Mouse (Mus musculus) kidney, postnatal 0 days (tissue): Measurements from ENCODE around the gene Soat1. TPM values are rescaled to one million over a fixed set of nuclear protein-coding genes. Genes with fewer than 3 reads are reported as not detected.

Experiments used
- ATAC-seq: fragments of 200-750 bp; cut with Nextera tagmentation; replicated peaks from 2 replicates; pipeline ENCODE4 v1.8.0; 2017; ENCODE audit warnings: low read depth, moderate number of reproducible peaks, moderate TSS enrichment, moderate library complexity; ENCODE audit not compliant: low FRiP score
- DNase-seq: peaks from one replicate; pipeline ENCODE4 v3.0.0-alpha.2; 2016; ENCODE audit warnings: low spot score
- H3K27ac ChIP-seq: fragments of 300-500 bp; sonication (generic); 2 replicates; pipeline ENCODE4 v1.5.1; 2014; ENCODE audit warnings: mild to moderate bottlenecking
- H3K27me3 ChIP-seq: fragments of 300-500 bp; sonication (generic); 2 replicates; pipeline ENCODE4 v1.6.1; 2014; ENCODE audit warnings: low read length, mixed read lengths; ENCODE audit not compliant: insufficient read depth
- H3K36me3 ChIP-seq: fragments of 300-500 bp; sonication (generic); 2 replicates; pipeline ENCODE4 v1.6.1; 2014; ENCODE audit warnings: low read length, mixed read lengths; ENCODE audit not compliant: insufficient read depth
- H3K4me1 ChIP-seq: fragments of 300-500 bp; sonication (generic); replicated peaks from 2 replicates; pipeline ENCODE4 v1.6.1; 2014; ENCODE audit warnings: antibody characterized with exemption, low read length, mixed read lengths; ENCODE audit not compliant: insufficient read depth
- H3K4me2 ChIP-seq: fragments of 300-500 bp; sonication (generic); 2 replicates; pipeline ENCODE4 v1.6.1; 2014; ENCODE audit warnings: mild to moderate bottlenecking, low read length, moderate library complexity, mixed read lengths
- H3K4me3 ChIP-seq: fragments of 300-500 bp; sonication (generic); replicated peaks from 2 replicates; pipeline ENCODE4 v1.5.1; 2014; ENCODE audit warnings: low read depth, low read length
- H3K9ac ChIP-seq: fragments of 300-500 bp; sonication (generic); 2 replicates; pipeline ENCODE4 v1.6.1; 2014; ENCODE audit warnings: low read depth, low read length
- H3K9me3 ChIP-seq: fragments of 300-500 bp; sonication (generic); replicated peaks from 2 replicates; pipeline ENCODE4 v1.6.1; 2016; ENCODE audit warnings: low read length, inconsistent platforms, mixed read lengths
- CTCF ChIP-seq: IDR thresholded peaks from 2 replicates; pipeline ENCODE4 v1.5.1; 2016; ENCODE audit warnings: antibody characterized with exemption, low read depth, mild to moderate bottlenecking, moderate library complexity
- WGBS: fragments of 180-500 bp; shearing (Covaris S2); extraction: QIAGEN DNeasy Blood & Tissue Kit; methylation state at CpG from one replicate; pipeline ENCODE4 v1.1.7; 2014; 5-methylcytosine and 5-hydroxymethylcytosine counted together
- polyA plus RNA-seq: library from polyadenylated mRNA; unstranded; fragments of >200 nt; fragmentation: Nextera tagmentation; extraction: Ambion mirVana; gene quantifications from 2 replicates; pipeline ENCODE4 v1.2.1, GENCODE M21; 2015

The Soat1 gene
- polyA plus RNA-seq, 1 experiment from 2014 or later, result 30.5 TPM

DNA sequence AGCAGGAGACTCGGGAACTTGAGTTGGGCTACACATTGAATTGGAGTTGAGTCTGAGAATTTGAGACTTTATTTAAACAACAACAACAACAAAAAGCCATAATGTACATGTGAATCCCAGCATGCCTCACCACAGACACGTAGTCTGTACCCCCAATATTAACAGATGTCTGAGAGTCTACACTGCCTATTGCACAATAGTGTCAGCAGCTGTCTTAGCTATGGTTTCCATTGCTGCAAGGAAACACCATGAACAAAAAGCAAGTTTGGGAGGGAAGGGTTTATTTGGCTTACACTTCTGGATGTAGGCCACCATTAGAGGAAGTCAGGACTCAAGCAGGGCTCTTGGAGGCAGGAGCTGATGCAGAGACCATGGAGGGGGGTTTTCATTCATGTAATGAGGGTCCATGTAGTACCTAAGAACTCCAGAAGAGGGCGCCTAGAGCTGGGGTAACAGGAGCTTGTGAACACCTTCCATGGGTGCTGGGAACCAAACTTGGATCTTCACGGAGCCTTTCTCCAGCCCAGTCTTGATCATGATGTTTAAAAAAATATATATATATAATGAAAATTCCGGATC lies 30.9 kb upstream of the Soat1 start:
- no peaks in the 10 kb centered on the region for H3K4me1 ChIP-seq
- no peak overlapping the region for H3K27ac ChIP-seq
- no peak overlapping the region for H3K4me2 ChIP-seq
- H3K4me3 ChIP-seq, result no peak overlapping the region
- WGBS, result 77% methylated on average over 5 of the region's 5 CpGs
- H3K27me3 ChIP-seq, result no peaks in the 10 kb centered on the region
- DNase-seq, result no peak
- TF ChIP-seq CTCF, result no peak
- ATAC-seq, result no peak
- H3K36me3 ChIP-seq, result no peaks in the 10 kb centered on the region
- no peak overlapping the region for H3K9ac ChIP-seq
- no peaks in the 10 kb centered on the region for H3K9me3 ChIP-seq

DNA sequence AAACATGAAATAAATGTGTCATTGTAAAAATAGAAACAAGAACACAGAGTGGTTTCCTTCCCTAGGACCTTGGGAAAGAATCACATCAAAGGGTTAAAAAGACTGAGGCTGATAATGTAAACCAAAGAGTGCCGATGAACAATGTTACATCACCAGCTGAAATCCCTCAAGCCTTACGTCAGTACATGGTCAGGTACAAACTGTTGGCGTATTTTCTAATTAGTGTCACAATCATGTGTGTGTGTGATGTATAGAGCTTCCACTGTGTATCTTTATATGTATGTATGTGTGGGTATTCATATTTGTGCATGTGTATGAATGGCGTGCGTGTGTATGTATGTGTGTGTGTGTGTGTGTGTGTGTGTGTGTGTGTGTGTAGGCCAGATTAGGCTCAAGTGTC lies 22.8 kb upstream of the Soat1 start:
- no peak for ATAC-seq
- H3K9me3 ChIP-seq, result no peaks in the 10 kb centered on the region
- no peaks in the 10 kb centered on the region for H3K36me3 ChIP-seq
- H3K27me3 ChIP-seq, result no peaks in the 10 kb centered on the region
- no peak overlapping the region for H3K27ac ChIP-seq
- H3K4me3 ChIP-seq, result no peak overlapping the region
- TF ChIP-seq CTCF, result no peak
- H3K4me2 ChIP-seq, result no peak overlapping the region
- 71% methylated on average over 5 of the region's 5 CpGs for WGBS
- no peaks in the 10 kb centered on the region for H3K4me1 ChIP-seq
- H3K9ac ChIP-seq, result no peak overlapping the region
- no peak for DNase-seq

DNA sequence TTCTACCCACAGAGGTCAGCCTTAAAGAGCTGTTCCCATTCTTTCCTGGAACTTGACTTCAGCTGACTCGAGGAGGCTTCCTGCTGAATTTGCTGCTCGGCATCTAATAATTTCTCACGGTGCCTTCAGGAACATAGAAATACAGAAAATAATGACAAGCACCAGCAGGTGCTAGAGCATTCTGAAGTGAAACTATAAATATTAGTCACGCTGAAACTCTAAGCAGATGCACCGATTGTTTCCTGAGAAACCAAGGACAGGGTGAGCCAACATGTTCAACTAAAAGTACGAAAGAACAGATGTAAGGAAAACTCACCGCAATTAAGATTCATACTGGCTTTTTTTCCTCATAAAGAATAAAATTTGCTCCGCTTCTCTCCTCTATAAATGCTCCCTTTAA lies 20.9 kb upstream of the Soat1 start:
- Histone ChIP-seq H3K36me3 (no peaks in the 10 kb centered on the region), H3K9ac (no peak overlapping the region), H3K4me1 (no peaks in the 10 kb centered on the region), H3K9me3 (no peaks in the 10 kb centered on the region), H3K4me3 (no peak overlapping the region), H3K27ac (no peak overlapping the region), H3K4me2 (no peak overlapping the region), H3K27me3 (no peaks in the 10 kb centered on the region)
- no peak for ATAC-seq
- TF ChIP-seq CTCF, result no peak
- WGBS, result 84% methylated on average over 8 of the region's 8 CpGs
- DNase-seq, result no peak

DNA sequence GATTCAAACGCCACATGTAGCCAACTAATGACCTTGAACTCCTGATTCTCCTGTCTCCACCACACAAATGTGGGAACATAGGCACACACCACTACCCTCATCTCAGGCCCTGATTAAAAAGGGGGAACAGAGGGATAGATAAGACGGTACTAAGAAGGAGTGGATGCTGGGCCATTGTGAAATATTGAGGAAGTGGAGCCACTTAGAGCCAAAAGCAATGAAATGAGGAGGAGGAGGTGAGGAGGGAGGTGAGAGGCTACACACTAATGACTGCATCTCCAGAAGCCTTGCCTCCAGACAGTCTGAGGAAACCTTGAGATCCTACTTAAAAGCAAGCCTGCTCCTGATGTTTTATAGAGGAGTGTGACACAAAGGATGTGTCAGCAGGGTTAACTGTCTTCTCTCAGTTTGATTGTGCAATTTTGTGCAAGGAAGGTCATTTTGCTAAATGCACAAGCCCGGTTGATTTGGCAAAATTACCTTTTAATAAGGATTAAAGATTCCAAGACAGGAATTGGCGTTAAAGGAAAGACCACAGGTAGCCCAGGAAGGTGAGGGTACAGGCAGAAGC lies 17.2 kb upstream of the Soat1 start:
- Histone ChIP-seq H3K9me3 (no peaks in the 10 kb centered on the region), H3K36me3 (no peaks in the 10 kb centered on the region), H3K4me3 (no peak overlapping the region), H3K4me2 (no peak overlapping the region), H3K27ac (no peak overlapping the region), H3K27me3 (no peaks in the 10 kb centered on the region), H3K4me1 (no peaks in the 10 kb centered on the region), H3K9ac (no peak overlapping the region)
- no peak for ATAC-seq
- 69% methylated on average over 4 of the region's 4 CpGs for WGBS
- TF ChIP-seq CTCF, result no peak
- DNase-seq, result no peak

DNA sequence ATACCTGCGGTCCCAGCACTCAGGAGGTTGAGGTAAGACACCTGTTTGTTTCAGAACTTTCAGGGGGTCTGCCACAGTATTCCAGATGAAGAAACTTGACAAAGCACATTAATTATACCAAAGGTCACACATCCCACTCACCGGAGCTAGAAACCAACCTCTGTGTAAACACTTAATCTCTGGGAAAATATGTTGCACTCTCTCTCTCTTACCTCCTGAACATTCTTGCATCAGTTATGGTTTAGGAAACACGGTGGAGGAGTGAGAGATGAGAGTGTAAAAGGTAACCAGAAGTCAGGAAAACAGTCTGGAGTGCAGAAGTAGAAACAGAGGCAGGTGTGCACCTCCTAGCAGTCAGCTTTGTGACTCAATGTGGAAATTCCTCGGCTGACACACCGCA lies 13.9 kb upstream of the Soat1 start:
- DNase-seq, result no peak
- Histone ChIP-seq H3K9ac (no peak overlapping the region), H3K27ac (no peak overlapping the region), H3K4me3 (no peak overlapping the region), H3K36me3 (no peaks in the 10 kb centered on the region), H3K9me3 (no peaks in the 10 kb centered on the region), H3K27me3 (no peaks in the 10 kb centered on the region), H3K4me1 (no peaks in the 10 kb centered on the region), H3K4me2 (no peak overlapping the region)
- 57% methylated on average over 5 of the region's 5 CpGs for WGBS
- TF ChIP-seq CTCF, result no peak
- no peak for ATAC-seq

DNA sequence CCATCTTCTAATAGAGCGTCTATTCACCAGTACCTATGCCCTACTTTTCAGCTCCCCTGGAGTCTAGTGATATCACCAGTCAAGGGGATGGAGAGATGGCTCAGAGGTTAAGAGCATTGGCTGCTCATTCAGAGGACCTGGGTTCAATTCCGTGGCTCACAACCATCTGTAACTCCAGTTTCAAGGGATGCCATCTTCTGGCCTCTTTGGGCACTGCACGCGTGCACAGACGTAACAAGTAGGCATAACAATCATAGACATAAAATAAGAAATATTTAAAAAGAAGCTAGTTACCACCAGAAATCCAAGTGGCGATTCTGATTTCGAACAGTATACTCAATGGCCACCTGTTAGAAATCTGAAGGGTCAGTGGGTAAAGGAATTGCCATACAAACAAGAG lies 13.4 kb upstream of the Soat1 start:
- Histone ChIP-seq H3K27me3 (no peaks in the 10 kb centered on the region), H3K4me2 (no peak overlapping the region), H3K9ac (no peak overlapping the region), H3K27ac (no peak overlapping the region), H3K9me3 (no peaks in the 10 kb centered on the region), H3K4me3 (no peak overlapping the region), H3K36me3 (no peaks in the 10 kb centered on the region), H3K4me1 (no peaks in the 10 kb centered on the region)
- WGBS, result 95% methylated on average over 7 of the region's 7 CpGs
- DNase-seq, result no peak
- TF ChIP-seq CTCF, result no peak
- ATAC-seq, result no peak

DNA sequence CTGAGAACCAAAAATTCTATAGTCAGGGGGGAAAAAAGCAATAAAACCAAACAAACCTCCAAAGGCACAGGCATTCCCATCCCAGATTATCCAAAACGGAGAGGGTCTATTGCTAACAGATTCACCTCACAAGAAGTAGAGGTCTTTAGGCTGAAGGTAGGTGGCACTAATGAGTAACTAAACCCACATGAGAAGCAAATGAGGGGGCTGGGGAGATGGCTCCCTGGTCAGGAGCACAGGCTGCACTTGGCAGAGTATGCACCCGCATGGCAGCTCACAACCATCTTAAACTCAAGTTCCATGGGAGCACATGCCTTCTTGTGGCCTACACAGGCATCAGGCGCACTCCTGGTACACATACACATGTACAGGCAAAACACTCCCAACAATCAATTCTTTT lies 7.7 kb upstream of the Soat1 start:
- no peaks in the 10 kb centered on the region for H3K9me3 ChIP-seq
- DNase-seq (no peak), ATAC-seq (no peak)
- no peak for TF ChIP-seq CTCF
- H3K4me1 ChIP-seq, result no peaks in the 10 kb centered on the region
- H3K27me3 ChIP-seq, result no peaks in the 10 kb centered on the region
- H3K4me2 ChIP-seq, result no peak overlapping the region
- H3K27ac ChIP-seq, result no peak overlapping the region
- WGBS, result 85% methylated on average over 3 of the region's 3 CpGs
- H3K4me3 ChIP-seq, result no peak overlapping the region
- no peaks in the 10 kb centered on the region for H3K36me3 ChIP-seq
- H3K9ac ChIP-seq, result no peak overlapping the region
